Mouse (Mus musculus): ENCODE measurements around the gene Epb41l4b. TPM values are rescaled to one million over a fixed set of nuclear protein-coding genes. Genes with fewer than 3 reads are reported as not detected.
A peak's percentile ranks its signal among the peaks of the same experiment; 100 is the strongest.

Epb41l4b gene
- polyA plus RNA-seq, 2 experiments = 5.3 to 12.2 TPM

- peaks cover 24% of the 10 kb centered on the region for H3K27me3 ChIP-seq (ENCODE audit: control insufficient read depth, insufficient read depth, low read length)
- WGBS = 72% methylated on average over 2 of the region's 2 CpGs
- H3K4me3 ChIP-seq (replicated peaks; ENCODE audit: low read length) = no peak overlapping the region
- DNase-seq (ENCODE audit: low spot score) (no peak), ATAC-seq (ENCODE audit: low FRiP score, low read depth) (no peak)
- no peak overlapping the region for H3K27ac ChIP-seq (replicated peaks; ENCODE audit: low read depth, low read length)
- H3K9me3 ChIP-seq (ENCODE audit: control insufficient read depth, low read length) = no peaks in the 10 kb centered on the region
- no peak overlapping the region for H3K9ac ChIP-seq (ENCODE audit: low read depth, low read length, severe bottlenecking)
- TF ChIP-seq POLR2A (IDR thresholded peaks at IDR 0.05; ENCODE audit: borderline replicate concordance, extremely low read depth, insufficient read depth, insufficient read length) = no peak
- H3K4me1 ChIP-seq (ENCODE audit: control insufficient read depth, insufficient read depth, low read length) = no peaks in the 10 kb centered on the region
- H3K36me3 ChIP-seq (ENCODE audit: control insufficient read depth, insufficient read depth, low read length) = no peaks in the 10 kb centered on the region
- H3K4me2 ChIP-seq (replicated peaks; ENCODE audit: low read depth, low read length, severe bottlenecking) = no peak overlapping the region
These were observed 151.3 kb downstream of the Epb41l4b start for GRCm38 (mm10) chr4:56991951-56992350.

GRCm38 (mm10) chr4:56990215-56990584 is 153.0 kb downstream of the Epb41l4b start, which contains the start of gene Frrs1l:
Gene Frrs1l, minus strand, starts transcription at chr4:56990391.
- TF ChIP-seq POLR2A (IDR thresholded peaks at IDR 0.05; ENCODE audit: borderline replicate concordance, extremely low read depth, insufficient read depth, insufficient read length) = no peak
- Histone ChIP-seq H3K4me2 (replicated peaks; ENCODE audit: low read depth, low read length, severe bottlenecking) (peak within 1 kb of the TSS; percentile 99), H3K4me3 (replicated peaks; ENCODE audit: low read length) (peak within 1 kb of the TSS; percentile 69), H3K4me1 (ENCODE audit: control insufficient read depth, insufficient read depth, low read length) (no peaks in the 10 kb centered on the region), H3K27ac (replicated peaks; ENCODE audit: low read depth, low read length) (no peak within 1 kb of the TSS), H3K27me3 (ENCODE audit: control insufficient read depth, insufficient read depth, low read length) (peaks cover 24% of the 10 kb centered on the region), H3K9me3 (ENCODE audit: control insufficient read depth, low read length) (no peaks in the 10 kb centered on the region), H3K9ac (ENCODE audit: low read depth, low read length, severe bottlenecking) (peak within 1 kb of the TSS; percentile 77), H3K36me3 (ENCODE audit: control insufficient read depth, insufficient read depth, low read length) (no peaks in the 10 kb centered on the region)
- peak; percentile 82; the same call in 1 of the 2 replicates for ATAC-seq (ENCODE audit: low FRiP score, low read depth)
- WGBS = 2% methylated on average over 18 of the region's 44 CpGs
- DNase-seq (ENCODE audit: low spot score) = no peak

- no peaks in the 10 kb centered on the region for H3K4me1 ChIP-seq (ENCODE audit: control insufficient read depth, insufficient read depth, low read length)
- DNase-seq (ENCODE audit: low spot score) (no peak), ATAC-seq (ENCODE audit: low FRiP score, low read depth) (peak; percentile 41; the same call in 1 of the 2 replicates)
- H3K27ac ChIP-seq (replicated peaks; ENCODE audit: low read depth, low read length) = no peak overlapping the region
- no peak for TF ChIP-seq POLR2A (IDR thresholded peaks at IDR 0.05; ENCODE audit: borderline replicate concordance, extremely low read depth, insufficient read depth, insufficient read length)
- H3K4me2 ChIP-seq (replicated peaks; ENCODE audit: low read depth, low read length, severe bottlenecking) = peak overlapping the region; percentile 99
- peak overlapping the region; percentile 77 for H3K9ac ChIP-seq (ENCODE audit: low read depth, low read length, severe bottlenecking)
- peaks cover 24% of the 10 kb centered on the region for H3K27me3 ChIP-seq (ENCODE audit: control insufficient read depth, insufficient read depth, low read length)
- no peaks in the 10 kb centered on the region for H3K36me3 ChIP-seq (ENCODE audit: control insufficient read depth, insufficient read depth, low read length)
- peak overlapping the region; percentile 69 for H3K4me3 ChIP-seq (replicated peaks; ENCODE audit: low read length)
- WGBS = 3% methylated on average over 36 of the region's 45 CpGs
- no peaks in the 10 kb centered on the region for H3K9me3 ChIP-seq (ENCODE audit: control insufficient read depth, low read length)
These were observed 153.6 kb downstream of the Epb41l4b start for GRCm38 (mm10) chr4:56989431-56990214.

GRCm38 (mm10) chr4:56965586-56966179 is 177.6 kb downstream of the Epb41l4b start:
- no peaks in the 10 kb centered on the region for H3K9me3 ChIP-seq (ENCODE audit: control insufficient read depth, low read length)
- ATAC-seq (ENCODE audit: low FRiP score, low read depth) (no peak), DNase-seq (ENCODE audit: low spot score) (no peak)
- H3K27me3 ChIP-seq (ENCODE audit: control insufficient read depth, insufficient read depth, low read length) = no peaks in the 10 kb centered on the region
- H3K4me1 ChIP-seq (ENCODE audit: control insufficient read depth, insufficient read depth, low read length) = no peaks in the 10 kb centered on the region
- H3K4me3 ChIP-seq (replicated peaks; ENCODE audit: low read length) = no peak overlapping the region
- no peak overlapping the region for H3K4me2 ChIP-seq (replicated peaks; ENCODE audit: low read depth, low read length, severe bottlenecking)
- no peak overlapping the region for H3K27ac ChIP-seq (replicated peaks; ENCODE audit: low read depth, low read length)
- no peak overlapping the region for H3K9ac ChIP-seq (ENCODE audit: low read depth, low read length, severe bottlenecking)
- no peak for TF ChIP-seq POLR2A (IDR thresholded peaks at IDR 0.05; ENCODE audit: borderline replicate concordance, extremely low read depth, insufficient read depth, insufficient read length)
- 77% methylated on average over 7 of the region's 7 CpGs for WGBS
- no peaks in the 10 kb centered on the region for H3K36me3 ChIP-seq (ENCODE audit: control insufficient read depth, insufficient read depth, low read length)

- H3K9me3 ChIP-seq (ENCODE audit: control insufficient read depth, low read length) = no peaks in the 10 kb centered on the region
- WGBS = 83% methylated on average over 6 of the region's 6 CpGs
- no peak overlapping the region for H3K4me3 ChIP-seq (replicated peaks; ENCODE audit: low read length)
- ATAC-seq (ENCODE audit: low FRiP score, low read depth) = no peak
- H3K36me3 ChIP-seq (ENCODE audit: control insufficient read depth, insufficient read depth, low read length) = no peaks in the 10 kb centered on the region
- no peaks in the 10 kb centered on the region for H3K27me3 ChIP-seq (ENCODE audit: control insufficient read depth, insufficient read depth, low read length)
- H3K27ac ChIP-seq (replicated peaks; ENCODE audit: low read depth, low read length) = no peak overlapping the region
- no peak for TF ChIP-seq POLR2A (IDR thresholded peaks at IDR 0.05; ENCODE audit: borderline replicate concordance, extremely low read depth, insufficient read depth, insufficient read length)
- no peaks in the 10 kb centered on the region for H3K4me1 ChIP-seq (ENCODE audit: control insufficient read depth, insufficient read depth, low read length)
- H3K4me2 ChIP-seq (replicated peaks; ENCODE audit: low read depth, low read length, severe bottlenecking) = no peak overlapping the region
- no peak for DNase-seq (ENCODE audit: low spot score)
- H3K9ac ChIP-seq (ENCODE audit: low read depth, low read length, severe bottlenecking) = no peak overlapping the region
These were observed 179.6 kb downstream of the Epb41l4b start for GRCm38 (mm10) chr4:56963687-56964086.

All from limb, embryonic 14.5 days (tissue).